Mouse (Mus musculus): ENCODE measurements around the gene Tunar. TPM values are rescaled to one million over a fixed set of nuclear protein-coding genes. Genes with fewer than 3 reads are reported as not detected.

Gene Tunar
- 0.21 and 0.64 TPM in 2 replicates for polyA plus RNA-seq (2016; fragmentation: Nextera tagmentation; extraction: Ambion mirVana)

DNA sequence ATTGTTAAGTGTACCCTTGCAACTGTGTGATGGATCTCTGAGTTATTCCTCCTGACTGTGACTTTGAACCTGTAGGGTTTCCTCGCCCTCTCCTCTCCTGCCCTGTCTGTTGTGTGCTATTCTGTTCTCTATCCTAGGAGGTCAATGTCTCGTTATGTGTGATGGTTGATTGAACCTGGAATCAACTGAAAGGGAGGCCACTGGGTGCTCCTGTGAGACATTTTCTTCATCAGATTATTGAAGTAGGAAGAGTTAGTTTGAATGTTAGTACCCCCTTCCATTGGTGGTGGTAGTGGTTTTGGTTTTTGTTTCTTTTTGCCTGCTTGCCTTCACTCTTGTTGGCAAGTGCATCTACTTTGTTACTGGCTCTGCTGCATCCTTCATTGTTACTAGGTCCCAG, at the start of gene Tunar:
Gene Tunar, plus strand, starts transcription at position 301 of the 400 bp plus-strand sequence.
- WGBS = 77% methylated on average over 2 of the region's 2 CpGs
- Histone ChIP-seq H3K27ac (no peak within 1 kb of the TSS), H3K27me3 (ENCODE audit: insufficient read depth, poor library complexity, severe bottlenecking) (peaks cover 59% of the 10 kb centered on the region), H3K4me1 (peaks cover 17% of the 10 kb centered on the region), H3K4me3 (no peak within 1 kb of the TSS), H3K36me3 (no peaks in the 10 kb centered on the region), H3K9me3 (no peaks in the 10 kb centered on the region)
- no peak for DNase-seq (ENCODE audit: low spot score)

DNA sequence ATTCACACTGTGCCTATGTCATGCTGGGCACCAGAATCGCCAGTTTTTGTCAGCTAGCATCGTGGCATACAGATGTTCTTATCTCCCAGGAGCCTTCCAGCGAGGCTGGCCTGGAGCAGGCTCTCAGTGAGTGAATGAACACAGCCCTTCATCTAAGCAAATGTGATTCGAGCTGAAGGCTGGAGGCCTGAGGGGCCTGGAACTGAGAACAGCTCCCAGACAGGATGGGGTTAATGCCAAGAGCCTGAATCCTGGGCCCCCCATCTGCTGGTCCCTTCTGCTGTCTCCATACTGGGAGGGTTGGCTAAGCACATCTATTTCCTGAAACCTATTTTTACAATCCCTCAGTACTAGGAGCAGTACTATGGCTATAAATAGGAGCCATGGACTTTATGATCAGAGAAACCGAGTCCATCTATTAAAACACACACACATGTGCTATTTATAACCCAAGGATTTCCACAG, 21.1 kb upstream of the Tunar start:
- Histone ChIP-seq H3K27me3 (ENCODE audit: insufficient read depth, poor library complexity, severe bottlenecking) (no peaks in the 10 kb centered on the region), H3K27ac (no peak overlapping the region), H3K4me1 (no peaks in the 10 kb centered on the region), H3K4me3 (no peak overlapping the region), H3K36me3 (no peaks in the 10 kb centered on the region), H3K9me3 (no peaks in the 10 kb centered on the region)
- DNase-seq (ENCODE audit: low spot score) = no peak
- WGBS = 54% methylated on average over 5 of the region's 5 CpGs

DNA sequence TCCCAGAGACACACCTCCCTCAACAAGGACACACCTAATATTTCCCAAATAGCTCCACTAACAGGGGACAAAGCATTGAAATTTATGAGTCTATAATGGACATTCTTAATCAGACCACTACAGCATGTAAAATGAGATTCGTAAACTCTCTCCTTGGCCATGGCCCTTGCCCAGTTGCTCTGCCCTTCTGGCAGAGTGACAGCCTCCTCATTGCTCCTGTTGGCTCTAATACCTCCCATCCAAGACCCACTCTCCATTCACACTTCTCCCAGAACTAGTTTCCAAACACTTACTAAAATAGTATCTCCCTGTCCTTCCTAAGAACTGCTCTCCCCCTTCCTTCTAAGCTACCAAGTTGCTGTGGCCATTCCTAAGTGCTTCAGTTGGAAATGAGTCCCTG, 19.3 kb upstream of the Tunar start:
- H3K4me3 ChIP-seq = no peak overlapping the region
- H3K27ac ChIP-seq = no peak overlapping the region
- no peak for DNase-seq (ENCODE audit: low spot score)
- H3K9me3 ChIP-seq = no peaks in the 10 kb centered on the region
- WGBS = 90% methylated on average over 1 of the region's 1 CpGs
- no peaks in the 10 kb centered on the region for H3K36me3 ChIP-seq
- no peaks in the 10 kb centered on the region for H3K4me1 ChIP-seq
- H3K27me3 ChIP-seq (ENCODE audit: insufficient read depth, poor library complexity, severe bottlenecking) = no peaks in the 10 kb centered on the region

DNA sequence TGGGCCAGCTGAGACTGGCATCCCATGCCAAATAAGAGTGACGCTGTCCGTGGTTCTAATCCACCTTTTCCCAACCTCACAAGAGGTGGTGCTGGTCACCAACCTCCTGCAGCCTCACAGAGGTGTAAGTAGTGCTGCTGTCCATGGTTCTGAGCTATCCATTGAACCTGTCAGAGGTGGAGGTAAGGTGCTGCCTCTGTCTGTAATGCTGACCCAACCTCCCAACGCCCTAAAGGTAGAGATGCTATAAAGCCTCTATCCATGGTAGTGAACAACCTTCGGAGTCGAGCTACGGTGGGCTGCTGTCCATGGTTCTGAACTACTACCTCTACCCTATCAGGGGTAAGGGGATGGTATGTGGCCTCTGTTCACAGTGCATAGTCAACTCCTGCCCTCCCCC, 11.5 kb upstream of the Tunar start:
- no peaks in the 10 kb centered on the region for H3K27me3 ChIP-seq (ENCODE audit: insufficient read depth, poor library complexity, severe bottlenecking)
- no peaks in the 10 kb centered on the region for H3K4me1 ChIP-seq
- WGBS = 22% methylated on average over 6 of the region's 6 CpGs
- no peak overlapping the region for H3K4me3 ChIP-seq
- H3K27ac ChIP-seq = no peak overlapping the region
- H3K9me3 ChIP-seq = no peaks in the 10 kb centered on the region
- no peak for DNase-seq (ENCODE audit: low spot score)
- no peaks in the 10 kb centered on the region for H3K36me3 ChIP-seq

DNA sequence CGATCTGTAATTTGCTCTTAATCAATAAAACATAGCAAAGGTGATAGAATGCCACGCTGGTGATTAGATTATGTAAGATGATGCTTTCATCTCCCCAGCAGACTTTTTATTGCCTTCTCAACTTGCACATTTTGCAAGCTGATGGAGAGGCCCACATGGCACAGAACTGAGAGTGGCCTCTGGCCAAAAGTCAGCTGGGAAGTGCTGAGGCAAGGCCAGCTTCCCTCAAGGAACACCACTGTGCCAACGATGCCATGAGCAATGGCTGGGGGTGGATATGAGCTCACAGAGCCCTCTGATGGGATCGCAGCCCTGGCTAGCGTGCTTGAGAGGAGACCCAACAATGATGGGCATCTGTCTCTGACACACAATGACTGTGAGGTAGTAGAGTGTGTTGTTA, 6.6 kb upstream of the Tunar start:
- Histone ChIP-seq H3K4me1 (no peaks in the 10 kb centered on the region), H3K4me3 (no peak overlapping the region), H3K27me3 (ENCODE audit: insufficient read depth, poor library complexity, severe bottlenecking) (0 out of 2 replicates have a peak, but pooled peaks cover 4% of the 10 kb centered on the region), H3K36me3 (no peaks in the 10 kb centered on the region), H3K9me3 (no peaks in the 10 kb centered on the region), H3K27ac (no peak overlapping the region)
- DNase-seq (ENCODE audit: low spot score) = no peak
- 72% methylated on average over 5 of the region's 5 CpGs for WGBS

DNA sequence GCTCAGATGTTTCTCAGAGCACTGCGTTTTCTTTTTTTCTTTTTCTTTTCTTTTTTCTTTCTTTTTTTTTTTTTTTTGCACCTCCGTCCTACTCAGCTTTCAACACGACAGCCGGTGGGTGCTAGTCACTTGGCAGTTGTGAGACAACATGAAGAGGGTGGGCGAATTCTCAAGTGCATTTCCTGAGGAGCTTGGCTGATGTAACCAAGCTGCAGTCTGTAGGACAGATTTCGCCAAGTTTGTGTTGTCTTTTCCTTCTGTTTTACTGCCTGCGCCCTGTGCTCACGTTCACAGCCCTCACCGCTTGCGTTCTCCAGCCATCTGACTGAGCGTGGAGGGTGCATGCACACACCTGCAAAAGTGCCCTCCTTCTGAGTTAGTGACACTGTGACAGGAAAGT, 5.3 kb upstream of the Tunar start:
- Histone ChIP-seq H3K9me3 (no peaks in the 10 kb centered on the region), H3K4me3 (no peak overlapping the region), H3K4me1 (no peaks in the 10 kb centered on the region), H3K27me3 (ENCODE audit: insufficient read depth, poor library complexity, severe bottlenecking) (peaks cover 12% of the 10 kb centered on the region; the same call in 1 of the 2 replicates), H3K36me3 (no peaks in the 10 kb centered on the region), H3K27ac (no peak overlapping the region)
- DNase-seq (ENCODE audit: low spot score) = no peak
- whole genome bisulfite sequencing = 58% methylated on average over 11 of the region's 11 CpGs

DNA sequence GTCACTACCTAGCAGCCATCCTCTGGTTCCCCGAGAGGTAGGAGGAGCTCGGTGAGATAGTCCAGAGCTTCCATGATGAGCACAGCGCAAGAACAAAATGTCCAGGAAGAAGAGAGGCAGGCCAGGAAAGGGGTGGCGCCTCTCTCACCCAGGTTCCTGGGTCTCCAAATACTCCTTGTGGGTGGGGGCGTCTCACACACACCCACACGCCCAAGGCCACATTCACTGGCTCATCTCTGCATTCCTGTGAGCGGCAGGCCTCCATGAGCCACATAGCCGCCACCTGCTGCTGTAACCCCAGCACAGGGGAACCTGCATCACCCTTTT, 2.4 kb downstream of the Tunar start:
- WGBS = 11% methylated on average over 8 of the region's 8 CpGs

DNA sequence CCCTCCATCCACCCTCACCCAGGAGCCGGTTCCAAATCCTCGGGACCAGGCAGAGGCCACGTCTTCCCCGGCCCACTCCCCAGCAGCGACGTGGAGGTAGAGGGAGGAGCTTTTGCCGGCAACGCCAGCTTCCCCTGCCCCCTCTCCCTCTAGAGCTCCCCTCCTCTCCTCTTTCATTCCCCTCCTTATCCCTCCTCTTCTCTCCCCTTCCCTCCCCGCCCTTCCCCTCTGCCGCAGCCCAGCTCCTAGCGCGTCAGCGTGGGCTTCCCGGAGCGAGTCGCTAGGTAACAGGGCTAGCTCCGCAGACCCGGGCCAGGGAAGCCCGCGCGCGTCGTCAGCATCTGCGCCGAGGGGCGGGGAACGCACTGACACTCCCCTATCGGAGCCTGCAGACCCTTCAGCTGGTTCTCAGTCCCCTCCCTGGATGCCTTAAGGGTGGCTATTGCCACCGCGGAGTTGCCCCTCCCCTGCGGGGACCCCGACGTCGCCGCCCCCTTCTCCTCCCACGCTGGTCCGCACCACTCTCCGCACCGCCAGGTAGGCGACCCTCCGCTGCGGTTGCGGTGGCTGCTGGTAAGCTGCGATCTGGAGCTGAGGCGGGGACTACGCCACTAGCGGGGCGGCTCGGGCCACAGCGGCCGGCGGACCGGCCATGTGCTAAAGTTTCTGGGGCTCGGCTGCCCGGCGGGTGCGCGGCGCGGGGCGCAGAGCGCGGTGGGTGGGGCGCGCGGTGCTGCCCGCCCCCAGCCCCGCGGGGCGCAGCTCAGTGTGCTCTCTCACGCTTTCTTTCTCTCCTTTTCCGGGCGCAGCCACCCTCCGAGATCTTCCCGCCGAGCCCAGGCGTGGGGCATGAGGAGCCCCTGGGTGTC, 3.0 kb downstream of the Tunar start:
- WGBS = under 1% methylated on average over 77 of the region's 77 CpGs
- Histone ChIP-seq H3K27me3 (ENCODE audit: insufficient read depth, poor library complexity, severe bottlenecking) (peaks cover 87% of the 10 kb centered on the region), H3K4me1 (peaks cover 17% of the 10 kb centered on the region), H3K27ac (0 out of 2 replicates have a peak overlapping the region, but pooled peaks have one; percentile 13), H3K36me3 (no peaks in the 10 kb centered on the region), H3K9me3 (no peaks in the 10 kb centered on the region), H3K4me3 (peak overlapping the region; percentile 75)
- no peak for DNase-seq (ENCODE audit: low spot score)

More for the DNA sequence above, 2.4 kb downstream of the Tunar start:
- no peaks in the 10 kb centered on the region for H3K9me3 ChIP-seq
- peaks cover 17% of the 10 kb centered on the region for H3K4me1 ChIP-seq
- H3K4me3 ChIP-seq = peak overlapping the region; percentile 75
- peaks cover 82% of the 10 kb centered on the region for H3K27me3 ChIP-seq (ENCODE audit: insufficient read depth, poor library complexity, severe bottlenecking)
- H3K27ac ChIP-seq = no peak overlapping the region
- no peaks in the 10 kb centered on the region for H3K36me3 ChIP-seq
- DNase-seq (ENCODE audit: low spot score) = no peak

DNA sequence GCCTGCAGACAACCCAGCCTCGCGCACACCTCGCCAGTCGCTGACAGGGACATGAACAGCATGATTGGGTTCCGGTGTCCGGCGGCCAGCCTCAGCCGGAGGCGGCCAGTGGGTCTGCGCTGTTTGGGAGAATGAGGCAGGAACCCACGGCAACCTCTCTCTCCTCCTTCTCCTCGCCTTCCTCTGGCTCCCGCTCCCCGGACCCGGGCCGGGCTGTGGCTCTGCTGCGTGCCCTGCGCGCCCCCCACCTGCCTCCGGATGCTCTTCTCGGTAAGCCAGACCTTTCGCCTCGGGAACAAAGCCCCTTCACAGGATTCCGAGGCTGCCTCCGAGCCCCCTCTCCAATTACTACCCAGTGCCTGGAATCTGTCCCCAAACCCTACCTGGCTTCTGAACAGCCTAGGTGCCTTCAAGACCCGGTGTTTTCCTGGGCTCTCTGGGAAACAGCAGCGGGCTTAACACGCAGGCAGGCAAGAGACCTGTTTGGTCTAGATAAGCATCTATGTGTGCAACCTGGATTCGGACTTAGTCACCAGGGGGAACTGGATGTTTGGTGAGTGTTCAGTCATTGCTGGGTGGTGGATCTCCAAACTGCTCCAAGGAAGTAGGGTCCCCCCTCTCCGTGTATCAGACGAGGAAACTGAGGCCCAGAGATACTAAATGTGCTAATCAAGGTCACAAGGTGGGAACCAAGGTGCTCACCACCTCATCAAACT, 3.8 kb downstream of the Tunar start:
- Histone ChIP-seq H3K4me3 (peak overlapping the region; percentile 75), H3K27me3 (ENCODE audit: insufficient read depth, poor library complexity, severe bottlenecking) (peaks cover 88% of the 10 kb centered on the region), H3K4me1 (peaks cover 17% of the 10 kb centered on the region), H3K27ac (0 out of 2 replicates have a peak overlapping the region, but pooled peaks have one; percentile 13), H3K9me3 (no peaks in the 10 kb centered on the region), H3K36me3 (no peaks in the 10 kb centered on the region)
- WGBS = 3% methylated on average over 30 of the region's 31 CpGs
- no peak for DNase-seq (ENCODE audit: low spot score)

DNA sequence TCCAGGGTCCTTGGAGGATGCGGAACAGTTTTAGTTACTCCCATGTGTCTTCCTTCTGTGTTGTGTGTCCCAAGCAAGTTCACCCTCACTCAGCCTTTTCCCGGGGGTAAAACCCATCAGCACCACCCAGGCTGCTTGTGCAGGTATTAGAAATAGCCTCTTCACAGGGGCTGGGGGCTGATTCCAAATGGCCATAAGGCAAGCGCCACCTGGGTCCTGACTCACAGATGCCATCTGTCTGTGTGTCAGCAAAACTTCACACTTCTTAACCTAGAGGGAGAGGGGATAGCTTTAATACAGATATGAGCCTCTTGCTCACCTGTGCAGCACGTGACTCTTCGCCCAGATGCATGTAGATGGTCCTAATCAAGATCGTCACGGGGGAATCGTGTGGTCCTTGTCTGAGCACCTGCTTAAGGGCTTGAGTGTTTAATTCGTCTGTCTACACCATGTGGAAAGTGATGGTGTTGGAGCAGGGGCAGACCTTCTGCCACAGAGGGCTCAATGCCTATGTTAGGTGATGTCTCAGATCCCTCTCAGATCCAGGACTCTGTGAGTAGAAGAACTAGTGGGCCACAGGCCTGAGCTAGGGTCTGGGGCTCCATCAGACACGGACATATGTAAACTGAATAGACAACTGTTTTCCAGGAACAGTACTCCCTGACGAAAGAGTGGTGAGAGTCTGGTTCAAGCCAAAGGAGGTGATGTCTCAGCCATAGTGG, 4.7 kb downstream of the Tunar start:
- peaks cover 93% of the 10 kb centered on the region for H3K27me3 ChIP-seq (ENCODE audit: insufficient read depth, poor library complexity, severe bottlenecking)
- WGBS = 76% methylated on average over 11 of the region's 11 CpGs

DNA sequence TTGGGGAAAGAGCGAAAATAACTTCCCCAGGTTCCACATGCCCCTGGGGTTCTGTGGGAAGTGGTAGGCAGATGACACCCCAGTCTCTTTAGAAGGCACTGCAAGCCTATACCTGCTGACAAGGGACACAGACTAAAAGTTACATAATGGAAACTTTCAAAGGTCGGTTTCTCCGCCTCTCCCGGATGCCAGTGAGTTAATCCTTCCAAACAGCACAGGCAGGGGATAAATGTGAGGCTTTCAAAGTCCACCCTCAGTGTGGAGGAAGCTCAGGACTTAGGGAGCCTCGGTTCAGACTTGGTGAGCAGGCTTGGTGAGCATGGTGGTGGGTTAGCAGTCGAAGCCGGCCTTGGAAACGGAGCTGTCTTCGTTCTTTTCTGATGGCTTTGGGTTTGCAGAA, 7.9 kb downstream of the Tunar start:
- Histone ChIP-seq H3K27ac (no peak overlapping the region), H3K4me3 (no peak overlapping the region), H3K4me1 (peaks cover 10% of the 10 kb centered on the region), H3K9me3 (no peaks in the 10 kb centered on the region), H3K36me3 (no peaks in the 10 kb centered on the region), H3K27me3 (ENCODE audit: insufficient read depth, poor library complexity, severe bottlenecking) (peaks cover 80% of the 10 kb centered on the region)
- 51% methylated on average over 9 of the region's 9 CpGs for WGBS
- DNase-seq (ENCODE audit: low spot score) = no peak

More for the DNA sequence above, 4.7 kb downstream of the Tunar start:
- no peaks in the 10 kb centered on the region for H3K9me3 ChIP-seq
- peaks cover 17% of the 10 kb centered on the region for H3K4me1 ChIP-seq
- no peak overlapping the region for H3K27ac ChIP-seq
- H3K4me3 ChIP-seq = no peak overlapping the region
- no peaks in the 10 kb centered on the region for H3K36me3 ChIP-seq
- DNase-seq (ENCODE audit: low spot score) = no peak

DNA sequence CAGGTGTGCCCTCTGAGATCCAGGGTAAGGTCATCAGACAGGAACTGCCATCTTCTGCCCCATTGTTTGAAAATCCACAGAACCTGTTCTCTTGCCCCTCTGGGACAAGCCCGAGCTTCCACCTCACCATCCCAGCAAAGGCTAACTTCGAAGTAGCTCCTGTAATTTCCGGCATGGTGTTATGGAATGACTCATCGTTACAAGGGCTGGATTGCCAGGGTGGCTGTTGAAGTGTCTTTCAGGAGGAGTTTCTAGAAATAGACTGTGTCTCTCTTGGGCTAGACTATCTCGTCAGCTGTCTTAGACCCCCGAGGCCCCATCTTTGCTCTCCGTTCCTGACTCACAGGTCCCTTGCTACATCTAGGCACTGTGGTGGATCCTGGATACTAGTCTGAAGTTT, 10.8 kb downstream of the Tunar start:
- peaks cover 61% of the 10 kb centered on the region for H3K27me3 ChIP-seq (ENCODE audit: insufficient read depth, poor library complexity, severe bottlenecking)
- DNase-seq (ENCODE audit: low spot score) = no peak
- 46% methylated on average over 7 of the region's 7 CpGs for WGBS
- H3K4me3 ChIP-seq = no peak overlapping the region
- peaks cover 2% of the 10 kb centered on the region; the same call in 1 of the 2 replicates for H3K4me1 ChIP-seq
- no peaks in the 10 kb centered on the region for H3K9me3 ChIP-seq
- H3K36me3 ChIP-seq = no peaks in the 10 kb centered on the region
- H3K27ac ChIP-seq = no peak overlapping the region
